Mouse (Mus musculus): Measurements from ENCODE around the gene Fam193b. TPM values are rescaled to one million over a fixed set of nuclear protein-coding genes. Genes with fewer than 3 reads are reported as not detected.
A peak's percentile ranks its signal among the peaks of the same experiment; 100 is the strongest.

Fam193b gene
- polyA plus RNA-seq, 1 experiment from 2014 or later: 7.5 TPM

DNA sequence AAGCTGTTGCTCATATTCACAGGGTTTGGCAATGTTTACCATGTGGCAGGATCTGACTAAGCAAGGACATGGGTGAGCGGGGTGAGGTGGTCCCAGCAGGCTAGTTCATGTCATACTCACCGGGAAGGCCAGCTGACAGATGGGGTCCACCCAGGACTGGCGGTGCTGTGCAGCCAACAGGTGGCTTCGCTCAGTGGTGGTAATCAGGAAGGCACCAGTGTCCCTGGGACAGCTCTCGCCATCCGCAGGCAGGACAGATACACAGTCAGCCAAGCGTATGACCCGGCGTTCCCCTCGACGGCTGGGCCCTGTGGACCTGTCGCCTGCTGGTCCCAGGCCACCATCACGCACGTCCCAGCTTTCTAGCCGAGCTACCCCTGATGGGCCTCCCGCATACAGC, 43.7 kb downstream of the Fam193b start:
- no peak overlapping the region for H3K9ac ChIP-seq
- H3K27me3 ChIP-seq: no peaks in the 10 kb centered on the region
- peaks cover 56% of the 10 kb centered on the region for H3K4me1 ChIP-seq (replicated peaks)
- peak overlapping the region; percentile 35 for H3K4me2 ChIP-seq
- H3K36me3 ChIP-seq (replicated peaks): peaks cover 31% of the 10 kb centered on the region
- 57% methylated on average over 16 of the region's 16 CpGs for WGBS (ENCODE audit: insufficient replicate concordance)
- H3K9me3 ChIP-seq (replicated peaks): no peaks in the 10 kb centered on the region
- H3K27ac ChIP-seq (replicated peaks): peak overlapping the region; percentile 76; the same call in 1 of the 2 replicates
- peak overlapping the region; percentile 12 for H3K4me3 ChIP-seq (replicated peaks)
- ATAC-seq (ENCODE audit: insufficient read depth): no peak

GRCm38 (mm10) chr13:55525733-55526553, 45.0 kb downstream of the Fam193b start:
- H3K36me3 ChIP-seq (replicated peaks): peaks cover 18% of the 10 kb centered on the region
- no peaks in the 10 kb centered on the region for H3K9me3 ChIP-seq (replicated peaks)
- H3K4me2 ChIP-seq: no peak overlapping the region
- no peak overlapping the region for H3K27ac ChIP-seq (replicated peaks)
- no peaks in the 10 kb centered on the region for H3K27me3 ChIP-seq
- no peak overlapping the region for H3K4me3 ChIP-seq (replicated peaks)
- ATAC-seq (ENCODE audit: insufficient read depth): no peak
- no peak overlapping the region for H3K9ac ChIP-seq
- 66% methylated on average over 16 of the region's 16 CpGs for WGBS (ENCODE audit: insufficient replicate concordance)
- peaks cover 56% of the 10 kb centered on the region for H3K4me1 ChIP-seq (replicated peaks)

- Histone ChIP-seq H3K4me2 (no peak overlapping the region), H3K9ac (no peak overlapping the region), H3K9me3 (replicated peaks) (no peaks in the 10 kb centered on the region), H3K27me3 (no peaks in the 10 kb centered on the region), H3K4me3 (replicated peaks) (no peak overlapping the region), H3K27ac (replicated peaks) (0 out of 2 replicates have a peak overlapping the region, but pooled peaks have one; percentile 41), H3K4me1 (replicated peaks) (peaks cover 40% of the 10 kb centered on the region), H3K36me3 (replicated peaks) (0 out of 2 replicates have a peak, but pooled peaks cover 4% of the 10 kb centered on the region)
- 84% methylated on average over 23 of the region's 23 CpGs for WGBS (ENCODE audit: insufficient replicate concordance)
- no peak for ATAC-seq (ENCODE audit: insufficient read depth)
These were observed 46.8 kb downstream of the Fam193b start for GRCm38 (mm10) chr13:55523951-55524600.

- no peak overlapping the region for H3K4me2 ChIP-seq
- H3K9ac ChIP-seq: no peak overlapping the region
- H3K9me3 ChIP-seq (replicated peaks): no peaks in the 10 kb centered on the region
- ATAC-seq (ENCODE audit: insufficient read depth): peak; percentile 26; the same call in 1 of the 2 replicates
- 0 out of 2 replicates have a peak overlapping the region, but pooled peaks have one; percentile 41 for H3K27ac ChIP-seq (replicated peaks)
- H3K4me3 ChIP-seq (replicated peaks): no peak overlapping the region
- peaks cover 32% of the 10 kb centered on the region for H3K4me1 ChIP-seq (replicated peaks)
- no peaks in the 10 kb centered on the region for H3K27me3 ChIP-seq
- 76% methylated on average over 17 of the region's 17 CpGs for WGBS (ENCODE audit: insufficient replicate concordance)
- H3K36me3 ChIP-seq (replicated peaks): 0 out of 2 replicates have a peak, but pooled peaks cover 4% of the 10 kb centered on the region
These were observed 47.6 kb downstream of the Fam193b start for GRCm38 (mm10) chr13:55523278-55523677.

- no peak overlapping the region for H3K4me2 ChIP-seq
- WGBS (ENCODE audit: insufficient replicate concordance): 59% methylated on average over 8 of the region's 8 CpGs
- H3K36me3 ChIP-seq (replicated peaks): 0 out of 2 replicates have a peak, but pooled peaks cover 4% of the 10 kb centered on the region
- peaks cover 26% of the 10 kb centered on the region for H3K4me1 ChIP-seq (replicated peaks)
- H3K9me3 ChIP-seq (replicated peaks): no peaks in the 10 kb centered on the region
- no peaks in the 10 kb centered on the region for H3K27me3 ChIP-seq
- no peak for ATAC-seq (ENCODE audit: insufficient read depth)
- H3K9ac ChIP-seq: no peak overlapping the region
- H3K4me3 ChIP-seq (replicated peaks): no peak overlapping the region
- H3K27ac ChIP-seq (replicated peaks): no peak overlapping the region
These were observed 48.2 kb downstream of the Fam193b start for GRCm38 (mm10) chr13:55522730-55523129.

DNA sequence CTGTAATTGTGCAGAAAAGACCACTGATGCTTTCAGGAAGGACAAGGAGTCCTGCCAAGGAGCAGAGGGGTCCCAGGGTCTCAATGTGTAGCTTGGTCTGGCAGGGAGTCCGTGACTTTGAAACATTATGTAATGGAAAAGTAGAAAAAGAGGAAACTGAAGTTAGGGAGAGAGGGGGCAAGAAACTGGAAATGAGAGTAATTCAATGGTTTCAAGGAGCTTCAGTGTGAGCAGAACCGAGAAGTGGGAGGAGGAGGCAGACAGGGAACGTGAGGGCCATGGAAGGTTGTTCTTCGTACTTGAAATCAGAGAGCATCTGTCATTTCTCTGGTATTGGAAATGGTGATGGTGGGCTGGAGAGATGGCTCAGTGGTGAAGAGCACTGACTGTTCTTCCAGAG, 51.3 kb downstream of the Fam193b start:
- WGBS (ENCODE audit: insufficient replicate concordance): 40% methylated on average over 4 of the region's 4 CpGs
- Histone ChIP-seq H3K36me3 (replicated peaks) (0 out of 2 replicates have a peak, but pooled peaks cover 4% of the 10 kb centered on the region), H3K9me3 (replicated peaks) (no peaks in the 10 kb centered on the region), H3K4me3 (replicated peaks) (no peak overlapping the region), H3K9ac (no peak overlapping the region), H3K4me1 (replicated peaks) (peaks cover 14% of the 10 kb centered on the region; the same call in 1 of the 2 replicates), H3K27ac (replicated peaks) (no peak overlapping the region), H3K27me3 (peaks cover 10% of the 10 kb centered on the region), H3K4me2 (no peak overlapping the region)
- no peak for ATAC-seq (ENCODE audit: insufficient read depth)

DNA sequence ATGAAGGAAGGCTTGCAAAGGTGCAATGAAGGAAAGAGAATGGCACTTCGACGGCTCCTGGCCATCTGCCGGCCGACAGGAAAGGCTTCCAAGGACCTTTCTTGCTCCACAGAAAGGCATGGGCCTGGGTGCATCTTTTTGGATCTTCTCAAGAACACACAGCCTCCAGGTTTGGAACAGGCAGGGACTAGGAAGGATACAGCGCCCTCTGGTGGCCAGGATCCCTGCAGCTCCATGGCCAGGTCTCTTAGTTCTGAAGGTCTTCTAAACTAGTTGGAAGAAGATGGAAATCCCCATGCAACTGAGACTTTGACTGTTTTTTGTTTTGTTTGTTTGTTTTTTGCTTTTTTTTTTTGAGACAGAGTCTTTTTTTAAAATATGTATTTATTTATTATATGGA, 54.0 kb downstream of the Fam193b start:
- 4% methylated on average over 5 of the region's 5 CpGs for WGBS (ENCODE audit: insufficient replicate concordance)
- H3K4me2 ChIP-seq: no peak overlapping the region

GRCm38 (mm10) chr13:55513828-55514227, 57.1 kb downstream of the Fam193b start:
- Histone ChIP-seq H3K27ac (replicated peaks) (no peak overlapping the region), H3K36me3 (replicated peaks) (0 out of 2 replicates have a peak, but pooled peaks cover 7% of the 10 kb centered on the region), H3K9ac (0 out of 2 replicates have a peak overlapping the region, but pooled peaks have one; percentile 72), H3K9me3 (replicated peaks) (no peaks in the 10 kb centered on the region), H3K4me2 (peak overlapping the region; percentile 98), H3K4me1 (replicated peaks) (peaks cover 43% of the 10 kb centered on the region), H3K4me3 (replicated peaks) (peak overlapping the region; percentile 76), H3K27me3 (peaks cover 20% of the 10 kb centered on the region)
- 27% methylated on average over 9 of the region's 9 CpGs for WGBS (ENCODE audit: insufficient replicate concordance)
- no peak for ATAC-seq (ENCODE audit: insufficient read depth)

More for the DNA sequence above, 54.0 kb downstream of the Fam193b start:
- Histone ChIP-seq H3K9ac (no peak overlapping the region), H3K4me3 (replicated peaks) (no peak overlapping the region), H3K27ac (replicated peaks) (no peak overlapping the region), H3K27me3 (peaks cover 20% of the 10 kb centered on the region), H3K4me1 (replicated peaks) (peaks cover 21% of the 10 kb centered on the region), H3K36me3 (replicated peaks) (no peaks in the 10 kb centered on the region), H3K9me3 (replicated peaks) (no peaks in the 10 kb centered on the region)
- ATAC-seq (ENCODE audit: insufficient read depth): no peak

DNA sequence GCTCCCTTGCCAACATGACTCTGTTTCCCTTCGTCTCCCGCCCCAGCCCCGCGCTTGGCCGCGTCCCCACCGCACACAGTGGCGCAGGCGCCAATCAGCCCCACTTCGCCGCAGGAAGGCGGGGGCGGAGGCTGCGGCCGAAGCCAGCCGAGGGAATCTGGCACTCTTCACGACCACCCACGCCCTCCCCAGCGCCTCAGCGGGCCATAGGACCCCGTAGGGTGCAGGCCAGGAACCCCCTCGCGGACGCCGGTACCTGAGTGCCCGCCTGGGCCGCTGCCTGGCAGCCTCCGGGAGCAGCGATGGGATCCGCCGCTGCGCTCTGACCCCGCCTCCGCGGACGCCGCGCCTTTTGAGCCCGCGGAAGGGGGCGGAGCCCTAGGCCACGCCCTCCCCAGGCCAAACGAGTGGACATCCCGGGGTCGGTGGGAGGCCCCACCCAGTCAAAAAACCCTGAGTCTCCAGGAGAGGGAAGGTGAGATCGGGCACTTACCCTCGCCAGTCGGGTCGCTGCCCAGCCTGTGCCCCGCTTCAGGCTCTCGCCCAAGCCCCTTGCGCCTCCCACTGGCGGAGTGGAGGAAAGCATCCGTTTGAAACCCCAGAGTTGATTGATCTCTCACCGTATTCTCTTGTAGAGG, 57.7 kb downstream of the Fam193b start, which contains the start of gene Pdlim7:
Pdlim7 (minus strand) TSS at position 566 of the 638 bp plus-strand sequence.
- under 1% methylated on average over 54 of the region's 55 CpGs for WGBS (ENCODE audit: insufficient replicate concordance)
- no peaks in the 10 kb centered on the region for H3K9me3 ChIP-seq (replicated peaks)
- ATAC-seq (ENCODE audit: insufficient read depth): peak; percentile 58
- H3K36me3 ChIP-seq (replicated peaks): peaks cover 11% of the 10 kb centered on the region; the same call in 1 of the 2 replicates
- peak within 1 kb of the TSS; percentile 72 for H3K9ac ChIP-seq
- H3K4me3 ChIP-seq (replicated peaks): peak within 1 kb of the TSS; percentile 76
- H3K27me3 ChIP-seq: peaks cover 20% of the 10 kb centered on the region
- peaks cover 43% of the 10 kb centered on the region for H3K4me1 ChIP-seq (replicated peaks)
- peak within 1 kb of the TSS; percentile 98 for H3K4me2 ChIP-seq
- H3K27ac ChIP-seq (replicated peaks): peak within 1 kb of the TSS; percentile 60

GRCm38 (mm10) chr13:55512379-55513031, 58.4 kb downstream of the Fam193b start:
- ATAC-seq (ENCODE audit: insufficient read depth): peak; percentile 28
- Histone ChIP-seq H3K4me1 (replicated peaks) (peaks cover 45% of the 10 kb centered on the region), H3K27me3 (peaks cover 20% of the 10 kb centered on the region), H3K36me3 (replicated peaks) (peaks cover 18% of the 10 kb centered on the region; the same call in 1 of the 2 replicates), H3K9me3 (replicated peaks) (no peaks in the 10 kb centered on the region), H3K4me3 (replicated peaks) (peak overlapping the region; percentile 76), H3K27ac (replicated peaks) (peak overlapping the region; percentile 60), H3K4me2 (peak overlapping the region; percentile 98), H3K9ac (peak overlapping the region; percentile 72)
- WGBS (ENCODE audit: insufficient replicate concordance): 6% methylated on average over 25 of the region's 25 CpGs

Data from liver, embryonic 15.5 days (tissue).